Mouse (Mus musculus) spleen, postnatal 36 days (tissue): ENCODE data around the gene 1700069L16Rik.

Experiments
- DNase-seq, 2 experiments: peaks; one replicate each; pipeline ENCODE4 v3.0.0; 2022; ENCODE audit warnings: low spot score in 2 of 2, mixed read lengths in 1 of 2

1700069L16Rik gene

DNA sequence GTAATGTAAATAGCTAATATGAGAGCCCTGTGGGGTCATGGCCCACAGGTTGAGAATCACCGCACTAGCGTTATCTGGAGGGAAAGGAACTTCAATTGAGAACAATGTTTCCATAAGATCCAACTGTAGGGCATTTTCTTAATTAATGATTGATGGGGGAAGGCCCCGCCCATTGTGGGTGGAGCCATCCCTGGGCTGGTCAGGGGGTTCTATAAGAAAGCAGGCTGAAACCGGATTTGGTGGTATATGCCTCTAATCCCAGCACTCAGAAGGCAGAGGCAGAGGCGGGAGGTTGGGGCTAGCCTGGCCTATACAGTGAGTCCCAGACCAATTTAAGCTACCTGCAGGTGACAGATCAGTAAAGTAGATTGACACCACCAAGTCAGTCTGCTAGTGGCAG is 9.8 kb upstream of the 1700069L16Rik start:
- DNase-seq: no peak

DNA sequence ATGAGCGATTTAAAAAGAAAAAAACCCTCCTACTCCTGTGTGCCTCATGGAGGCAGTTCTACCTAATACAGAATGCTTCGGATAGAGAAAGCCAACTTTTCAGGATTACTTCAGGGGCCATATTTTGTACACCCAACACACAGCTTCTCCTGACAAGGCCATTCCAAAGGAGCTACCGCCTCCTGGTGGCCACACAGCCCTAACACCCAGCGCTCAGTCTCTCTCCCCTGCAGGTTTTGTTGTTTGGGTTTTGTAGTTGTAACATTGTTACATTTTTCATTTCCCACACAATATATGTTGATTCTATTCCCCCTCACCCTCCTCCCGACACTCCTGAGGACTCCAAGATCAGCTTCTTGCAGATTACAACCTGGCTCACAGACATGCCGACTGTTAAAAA is 7.6 kb upstream of the 1700069L16Rik start:
- DNase-seq: no peak

DNA sequence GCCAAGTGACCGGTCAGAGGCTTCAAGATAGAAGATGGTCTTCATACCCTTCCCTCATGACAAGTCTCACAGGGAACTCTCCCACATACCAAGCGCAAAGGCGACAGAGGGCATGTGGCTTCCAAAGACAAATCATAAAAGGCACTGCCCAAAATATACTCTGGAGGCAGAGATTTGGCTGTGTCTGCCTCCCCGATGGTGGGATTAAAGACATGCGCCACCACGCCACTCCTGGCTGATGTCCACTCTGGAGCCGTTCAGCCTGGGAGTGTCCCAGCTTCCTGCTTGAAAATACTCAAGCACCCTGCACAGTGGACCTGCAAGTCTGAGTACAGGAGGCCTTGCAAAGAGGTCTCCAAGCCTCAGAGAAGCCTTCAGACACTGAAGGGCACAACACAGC is 6.6 kb upstream of the 1700069L16Rik start:
- no peak for DNase-seq

DNA sequence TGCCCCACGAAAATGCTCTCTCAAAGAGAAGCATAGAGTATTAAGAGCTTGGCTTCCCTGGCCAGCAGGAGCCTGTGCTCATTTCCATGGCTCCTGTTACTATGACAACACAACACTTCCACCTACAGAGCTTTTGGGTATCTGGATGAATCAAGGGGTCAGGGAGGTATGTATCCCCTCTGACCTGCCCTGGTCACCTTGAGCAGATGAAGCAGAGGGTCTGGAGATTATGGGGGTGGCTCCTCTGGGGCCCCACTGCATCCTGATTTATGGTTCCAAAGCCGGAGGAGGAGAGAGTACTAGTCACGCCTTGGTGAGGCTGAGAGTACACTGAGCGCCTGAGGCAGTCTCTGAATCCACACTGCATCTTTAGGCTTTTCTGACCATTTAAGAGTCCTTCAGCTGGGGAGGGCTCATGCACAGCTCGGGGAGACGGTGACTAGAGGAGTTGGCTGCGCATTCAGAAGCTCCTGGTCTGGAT is 6.1 kb upstream of the 1700069L16Rik start:
- no peak for DNase-seq

DNA sequence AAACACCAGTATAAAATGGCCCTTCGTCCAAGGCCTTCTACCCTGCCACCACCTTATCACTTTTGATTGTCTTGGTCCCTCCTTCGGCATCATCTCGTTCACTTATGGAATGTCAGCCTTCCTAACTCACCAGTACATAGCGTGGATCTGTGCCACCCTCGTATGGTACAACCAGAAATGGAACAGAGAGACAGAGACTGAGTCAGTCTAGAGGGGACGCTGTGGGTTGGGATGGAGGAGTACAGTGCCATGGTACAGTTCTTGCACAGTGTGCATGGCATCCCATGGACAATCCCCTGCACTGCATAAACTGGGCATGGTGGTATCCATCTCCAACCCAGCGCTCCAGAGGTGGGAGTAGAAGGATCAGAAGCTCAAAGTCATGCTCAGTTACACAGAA is 4.1 kb upstream of the 1700069L16Rik start:
- no peak for DNase-seq

DNA sequence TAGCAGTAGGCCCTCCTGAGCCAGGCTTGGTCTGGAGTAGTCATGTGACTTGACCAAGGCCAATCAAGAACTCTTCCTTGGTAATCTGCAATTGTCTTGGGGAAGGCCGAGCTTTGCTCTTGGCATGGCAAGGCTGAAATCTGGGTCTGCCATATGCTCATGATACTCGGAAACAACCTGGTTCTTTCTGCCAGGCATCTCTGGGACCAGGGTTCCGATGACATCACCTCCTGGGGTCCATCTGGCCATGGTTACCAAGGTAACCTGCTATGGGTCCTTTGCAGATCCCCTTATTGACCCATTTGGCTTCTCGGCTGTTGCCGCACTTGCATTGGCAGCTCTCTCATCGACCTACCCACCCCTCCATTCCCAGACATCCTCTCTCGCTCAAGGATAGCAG is 3.4 kb upstream of the 1700069L16Rik start:
- DNase-seq: no peak

DNA sequence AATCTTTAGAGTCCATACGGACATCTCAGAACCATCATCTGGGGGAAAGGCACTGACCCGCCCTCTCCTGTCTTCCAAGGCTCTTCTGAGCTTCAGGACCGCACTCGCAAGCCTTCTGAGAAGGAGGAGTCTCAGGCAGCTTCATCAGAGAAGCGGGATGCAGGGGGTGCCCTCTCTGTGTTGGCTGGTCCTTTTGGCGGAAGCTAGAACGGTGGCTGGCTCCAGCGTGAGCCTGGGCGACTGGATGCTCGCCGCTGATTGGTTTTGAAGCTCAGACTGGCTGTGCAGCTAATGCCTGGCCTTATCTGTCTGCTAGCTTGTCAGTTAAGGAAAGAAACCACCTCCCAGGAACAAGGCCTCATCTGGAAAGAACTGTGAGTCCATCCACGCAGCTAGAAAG is 2.7 kb upstream of the 1700069L16Rik start:
- DNase-seq: no peak

DNA sequence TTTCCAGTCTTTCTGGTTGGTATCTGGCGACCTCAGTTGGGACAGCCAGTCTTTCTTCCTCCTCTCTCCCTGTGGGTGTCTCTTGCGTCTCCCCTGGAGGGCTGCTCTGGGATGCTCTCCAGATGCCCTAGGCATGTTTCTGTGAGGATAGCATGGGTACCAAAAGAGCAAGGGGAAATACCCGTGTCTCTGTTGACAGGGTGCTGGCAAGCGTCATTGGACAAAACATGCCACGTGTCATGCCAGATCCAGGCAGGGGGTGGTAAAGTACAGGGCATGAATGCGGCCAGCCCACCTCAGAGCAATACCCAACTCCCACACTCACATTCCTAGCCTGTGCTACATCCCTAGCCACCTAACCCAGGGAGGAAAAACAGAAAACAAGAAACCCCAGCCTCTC is 2.0 kb upstream of the 1700069L16Rik start:
- DNase-seq: no peak

DNA sequence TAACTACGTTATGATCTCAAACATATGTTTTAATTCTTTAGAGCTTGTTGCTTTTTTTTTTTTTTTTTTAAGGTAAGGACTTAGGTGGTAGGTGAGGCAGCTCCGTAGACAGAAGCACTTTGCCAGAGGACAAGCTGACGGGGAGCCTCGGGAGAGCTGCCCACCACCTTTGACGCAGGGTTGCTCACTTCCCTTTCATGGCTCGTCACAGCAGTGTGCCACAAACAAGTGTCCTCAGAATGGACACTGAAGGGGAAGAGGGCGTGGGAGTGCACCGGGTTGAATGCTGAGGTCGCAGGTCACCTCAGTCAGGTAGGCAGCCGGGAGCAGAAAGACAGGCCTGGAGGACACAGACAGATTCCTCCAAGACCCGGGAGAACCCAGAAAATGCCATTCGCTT is 845 bp upstream of the 1700069L16Rik start:
- DNase-seq: no peak

DNA sequence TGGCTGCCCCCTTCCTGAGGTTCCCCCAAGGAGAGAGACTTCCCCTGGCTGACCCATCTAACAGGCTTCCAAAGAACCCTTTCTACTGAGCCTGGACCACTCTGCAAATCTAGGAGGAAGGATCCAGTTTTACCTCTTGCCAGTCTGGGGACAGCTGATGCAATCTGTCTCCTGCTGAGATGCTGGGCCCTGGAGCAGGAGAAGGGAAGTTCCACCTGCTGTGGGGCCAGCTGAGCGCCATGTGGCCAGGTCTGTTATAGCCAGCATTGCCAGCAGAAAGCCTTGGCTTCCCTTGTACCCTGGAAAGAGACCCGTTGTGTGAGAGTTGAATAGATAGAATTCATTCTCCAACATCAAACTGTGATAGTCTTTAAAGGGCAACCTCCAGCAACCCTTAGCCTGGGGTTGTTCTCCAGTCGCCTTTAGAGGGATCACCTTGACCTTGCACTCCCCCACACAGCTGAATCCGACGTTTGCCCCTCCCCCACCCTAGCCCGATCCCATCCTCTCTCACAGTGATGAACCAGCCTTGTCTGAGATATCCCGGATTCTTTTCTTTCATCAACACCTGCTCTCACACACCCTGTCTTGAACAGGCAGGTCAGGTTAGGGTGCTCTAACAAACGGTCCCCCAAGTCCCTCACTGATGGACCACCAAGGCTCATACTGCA is 870 bp downstream of the 1700069L16Rik start:
- no peak for DNase-seq

DNA sequence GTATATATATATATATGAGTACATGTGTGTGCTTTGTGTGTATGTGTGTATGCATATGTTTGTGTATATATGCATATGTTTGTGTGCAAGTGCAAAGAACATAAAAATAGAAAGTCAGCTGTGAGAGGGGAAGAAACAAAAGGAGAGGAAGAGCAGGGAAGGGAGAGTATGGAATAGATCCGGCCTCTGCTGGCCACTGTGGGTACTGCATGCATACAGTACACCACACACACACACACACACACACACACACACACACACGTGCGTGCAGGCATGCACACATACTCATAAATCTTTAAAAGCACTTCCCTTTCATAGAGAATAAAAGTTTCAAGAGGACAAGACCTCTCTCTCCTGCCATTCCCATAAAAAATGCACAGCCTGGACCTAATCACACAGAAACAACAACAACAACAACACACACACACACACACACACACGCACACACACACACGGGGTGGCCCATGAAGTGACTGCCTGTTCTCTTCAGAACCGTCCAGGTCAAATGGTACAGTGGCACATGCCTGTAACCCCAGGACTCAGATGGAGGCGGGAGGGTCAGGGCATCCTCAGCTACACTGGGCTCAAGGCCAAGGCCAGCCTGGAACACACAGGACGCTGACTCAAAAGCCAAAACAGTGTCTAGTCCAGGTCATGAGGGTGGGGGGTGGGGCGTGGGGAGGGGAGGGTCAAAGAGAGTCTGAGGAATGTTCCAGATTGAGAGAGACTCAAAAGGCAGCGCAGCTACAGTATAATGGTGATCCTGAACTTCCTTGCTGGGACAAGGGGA is 2.2 kb downstream of the 1700069L16Rik start:
- no peak for DNase-seq

DNA sequence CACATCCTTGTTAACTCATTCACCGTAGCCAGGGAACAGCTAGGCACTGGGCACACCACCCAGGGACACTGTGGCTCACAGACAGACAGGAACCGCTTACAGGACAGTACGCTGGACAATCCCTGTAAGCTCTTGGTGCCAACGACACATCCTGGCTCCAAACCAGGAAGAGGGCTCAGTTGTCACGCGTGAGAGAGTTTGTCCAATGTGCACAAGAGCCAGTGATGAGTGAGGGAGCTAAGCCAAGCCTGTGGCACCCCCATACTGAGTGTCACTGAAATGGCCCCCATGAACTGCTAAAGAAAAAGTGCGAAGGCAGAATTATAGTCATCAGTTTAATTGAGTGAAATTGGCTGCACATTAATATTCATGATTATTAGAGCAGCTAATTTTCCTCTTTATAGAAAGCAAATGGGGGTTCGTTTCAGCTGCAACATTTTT is 5.3 kb downstream of the 1700069L16Rik start:
- DNase-seq: no peak

DNA sequence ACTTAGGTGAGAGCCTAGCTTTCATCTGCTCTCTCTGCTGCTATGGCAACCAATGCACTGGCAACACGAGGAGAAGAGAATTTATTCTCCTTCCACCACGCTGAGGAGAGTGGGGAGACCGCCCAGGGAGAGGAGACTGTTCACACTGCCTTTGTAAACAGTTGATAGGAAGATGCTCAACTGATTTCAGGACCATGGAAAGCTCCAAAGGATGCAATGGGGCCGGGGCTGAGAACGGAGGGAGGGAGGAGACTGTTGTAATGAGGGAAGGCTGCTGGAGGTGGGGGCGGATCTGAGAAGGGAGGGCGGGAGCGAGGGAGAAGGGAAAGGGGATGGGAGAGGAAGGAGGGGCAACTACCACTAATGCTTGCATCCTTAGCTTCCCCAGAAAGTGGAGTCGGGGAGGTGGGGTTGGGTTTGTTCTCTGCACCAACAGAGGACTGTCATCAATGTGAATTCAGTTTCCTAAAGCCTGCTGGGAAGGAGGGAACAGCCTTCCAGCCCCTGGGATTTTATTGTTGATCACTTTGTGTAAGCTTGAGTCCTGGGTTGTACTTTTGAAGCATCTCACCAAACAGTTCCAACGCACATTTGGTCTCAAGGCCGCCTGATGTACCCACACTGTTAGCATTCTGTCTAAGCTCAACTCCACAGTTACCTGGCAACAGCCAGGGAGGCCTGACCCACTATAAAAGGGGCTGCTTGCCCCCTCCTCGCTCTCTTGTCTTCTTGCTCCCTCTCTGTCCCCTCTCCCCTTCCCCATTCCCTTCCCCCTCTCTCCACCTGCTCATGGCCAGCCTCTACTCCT is 7.8 kb downstream of the 1700069L16Rik start:
- DNase-seq: no peak

DNA sequence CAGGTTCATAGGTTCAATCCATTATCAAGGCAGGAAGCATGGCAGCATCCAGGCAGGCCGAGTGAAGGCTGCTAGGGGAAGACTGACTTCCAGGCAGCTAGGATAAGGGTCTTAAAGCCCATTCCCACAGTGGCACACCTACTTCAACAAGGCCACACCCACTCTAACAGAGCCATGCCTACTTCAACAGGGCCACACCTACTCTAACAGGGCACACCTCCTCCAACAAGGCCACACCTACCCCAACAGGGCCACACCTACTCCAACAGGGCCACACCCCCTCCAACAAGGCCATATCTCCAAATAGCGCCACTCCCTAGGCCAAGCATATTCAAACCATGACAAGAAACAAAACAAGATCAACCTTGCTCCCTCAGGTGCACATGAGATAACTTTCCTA is 11.7 kb downstream of the 1700069L16Rik start:
- DNase-seq: no peak

DNA sequence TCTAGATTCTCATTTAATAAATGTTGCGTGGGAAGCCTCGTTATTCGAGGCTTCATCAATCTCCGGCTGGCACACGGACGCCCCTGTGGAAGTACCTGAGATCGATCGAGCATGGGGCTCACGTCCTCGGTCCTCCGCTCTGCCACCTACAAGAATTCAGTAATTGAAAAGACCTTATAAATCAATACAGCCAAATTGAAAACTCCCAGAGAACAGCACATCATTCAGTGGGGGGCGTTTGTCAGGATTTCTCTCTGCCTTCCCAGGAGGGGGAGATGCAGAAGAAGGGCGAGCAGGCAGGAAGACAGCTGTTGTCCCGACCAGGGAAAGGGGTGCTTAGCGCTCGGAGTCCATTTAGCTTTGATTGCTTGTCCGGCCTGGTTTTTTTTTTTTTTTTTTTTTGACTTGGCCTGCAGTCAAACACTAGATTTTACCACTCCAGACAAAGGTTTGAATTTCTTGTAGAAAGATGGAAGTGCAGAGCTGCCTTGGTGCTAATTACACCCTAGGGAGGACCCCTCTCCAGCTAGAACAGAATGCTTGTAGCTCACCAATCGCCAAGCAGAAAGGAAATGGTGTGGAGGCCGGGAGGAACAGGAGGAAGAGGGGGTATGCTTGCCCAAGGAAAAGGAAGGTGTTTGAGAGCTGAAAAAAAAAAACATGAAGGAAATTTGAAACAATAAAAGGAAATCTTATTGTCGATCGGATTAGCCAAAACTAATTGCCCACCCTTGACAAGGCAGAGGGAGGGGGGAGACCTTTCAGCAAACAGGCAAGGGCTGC is 20.6 kb downstream of the 1700069L16Rik start:
- DNase-seq: no peak

DNA sequence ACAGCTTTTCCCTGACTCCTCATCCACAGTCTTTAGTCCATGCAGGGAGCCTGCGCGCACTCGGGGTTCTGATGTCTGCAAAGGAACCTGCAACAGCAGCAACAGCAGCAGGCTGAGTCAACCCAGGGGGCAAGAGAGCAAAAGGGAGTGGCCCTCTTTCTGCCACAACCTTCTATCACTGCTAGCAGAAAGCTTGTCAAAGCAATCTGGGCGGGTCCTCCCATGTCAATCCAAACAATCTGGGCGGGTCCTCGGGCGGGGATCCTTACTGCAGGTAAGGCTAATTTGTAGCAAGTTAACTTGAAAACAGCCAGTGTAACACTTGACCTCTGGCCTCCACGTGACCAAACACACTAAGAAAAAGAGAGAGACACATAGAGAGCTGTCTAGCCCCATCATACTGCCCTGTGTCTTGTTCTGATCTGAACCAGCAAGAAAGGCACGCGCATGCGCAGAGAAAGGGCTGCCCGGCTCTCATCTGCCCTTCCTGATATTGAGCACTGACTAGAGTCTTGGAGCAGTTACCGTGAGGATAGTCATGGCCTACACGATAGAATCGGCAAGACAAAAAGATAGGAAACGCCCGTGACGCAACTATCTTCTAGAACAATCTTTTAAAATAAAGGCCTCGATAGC is 24.1 kb downstream of the 1700069L16Rik start:
- DNase-seq: no peak

DNA sequence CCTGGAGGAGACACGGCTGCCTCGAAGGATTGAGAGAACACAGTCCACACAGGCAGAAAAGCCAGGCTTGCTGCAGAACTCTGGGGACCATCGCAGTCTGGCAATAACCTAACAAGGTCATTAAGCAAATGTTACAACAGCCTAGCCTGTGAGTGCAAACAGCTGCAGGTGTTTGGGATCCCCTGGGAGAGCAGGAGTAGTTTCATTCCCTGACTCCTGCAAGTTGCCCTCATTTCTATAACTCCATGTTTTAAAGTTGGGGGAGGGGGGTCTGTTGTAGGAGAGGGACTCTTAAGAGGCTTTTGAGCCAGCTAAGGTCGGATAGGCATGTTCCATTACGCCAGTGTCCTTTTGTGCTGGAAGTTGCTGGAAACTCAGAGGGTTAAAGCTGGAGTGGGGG is 30.2 kb downstream of the 1700069L16Rik start:
- DNase-seq: no peak

DNA sequence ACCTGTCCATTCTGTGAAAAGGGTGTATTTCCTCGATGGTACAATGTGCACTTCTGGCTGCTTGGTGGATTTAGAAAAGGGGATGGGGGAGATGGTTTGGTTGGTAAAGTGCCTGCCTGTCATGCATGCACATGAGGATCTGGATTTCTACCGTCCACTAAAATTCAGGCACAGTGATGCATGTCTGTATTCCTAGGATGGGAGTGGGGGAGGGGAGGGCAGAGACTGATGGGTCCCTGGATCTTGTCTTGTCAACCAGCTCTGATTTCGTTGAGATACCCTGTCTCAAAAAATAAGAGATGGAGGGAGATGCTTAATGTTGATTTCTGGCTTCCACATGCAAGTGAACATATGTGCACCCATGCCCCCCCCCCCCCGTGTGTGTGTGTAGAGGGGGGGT is 30.6 kb downstream of the 1700069L16Rik start:
- no peak for DNase-seq

DNA sequence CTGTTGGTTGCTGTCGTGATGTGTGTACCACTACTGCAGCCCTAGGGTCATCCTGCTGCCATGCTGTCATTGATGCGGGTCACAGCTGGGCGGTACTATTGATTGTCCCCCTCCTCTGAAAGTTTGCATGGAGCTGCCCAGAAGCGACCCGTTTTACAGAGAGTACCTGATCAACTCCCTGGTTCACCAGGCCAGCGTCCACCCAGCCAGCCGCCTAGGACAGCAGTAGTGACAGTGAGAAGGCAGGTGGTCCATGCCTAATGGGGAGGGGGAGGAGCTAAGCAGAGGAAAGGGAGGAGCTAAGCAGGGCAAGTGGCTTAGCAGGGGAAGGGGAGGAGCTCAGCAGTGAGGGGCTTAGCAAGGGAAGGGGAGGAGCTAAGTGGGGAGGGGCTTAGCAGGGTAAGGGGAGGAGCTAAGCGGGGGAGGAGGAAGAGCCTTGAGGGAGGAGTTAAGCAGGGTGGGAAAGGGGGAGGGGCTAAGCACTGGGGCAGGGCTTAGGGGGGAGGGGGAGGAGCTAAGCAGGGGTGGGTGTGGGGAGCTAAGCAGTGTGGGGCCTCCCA is 31.3 kb downstream of the 1700069L16Rik start:
- no peak for DNase-seq

DNA sequence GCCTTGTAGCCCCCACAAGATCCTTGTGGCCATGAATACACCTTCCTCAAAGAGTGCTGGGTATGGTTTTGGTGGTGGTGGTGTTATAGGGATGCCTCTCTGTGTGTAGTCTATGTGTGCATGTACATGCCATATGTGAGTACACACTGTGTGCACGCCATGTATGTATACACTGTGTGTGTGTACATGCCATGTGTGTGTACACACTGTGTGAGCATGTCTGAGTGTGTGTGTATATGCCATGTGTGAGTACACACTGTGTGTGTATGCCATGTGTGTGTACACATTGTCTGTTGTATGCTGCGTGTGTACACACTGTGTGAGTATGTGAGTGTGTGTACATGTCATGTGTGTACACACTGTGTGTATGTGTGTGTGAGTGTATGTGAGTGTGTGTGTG is 33.7 kb downstream of the 1700069L16Rik start:
- no peak for DNase-seq

DNA sequence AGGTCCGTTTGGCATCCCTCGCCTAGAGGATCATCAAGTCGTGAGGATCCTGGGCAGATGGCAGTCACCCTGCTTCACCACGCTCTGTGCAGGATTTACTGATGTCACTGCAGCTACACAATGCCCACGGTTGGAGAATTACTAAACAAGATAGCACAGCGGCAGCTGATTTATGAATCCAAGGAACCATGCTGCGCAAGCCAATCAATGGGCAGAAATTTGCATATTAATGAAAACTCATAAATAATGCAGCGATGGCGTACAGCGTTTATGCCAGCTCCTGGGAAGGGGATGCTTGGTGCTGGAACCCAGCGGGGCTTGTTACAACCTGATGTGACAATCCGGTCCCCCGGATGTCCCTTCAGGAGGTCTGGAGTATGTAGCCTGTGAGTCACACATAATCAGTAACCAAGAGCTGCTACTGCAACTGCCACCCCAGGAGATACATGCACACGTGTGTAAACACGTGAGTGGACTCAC is 34.5 kb downstream of the 1700069L16Rik start:
- DNase-seq: no peak
